Mouse (Mus musculus): ENCODE results near the gene Ptpn18.

Ptpn18 gene

GRCm38 (mm10) chr1:34518259-34518658, 58.7 kb downstream of the Ptpn18 start:
- no peak for DNase-seq

DNA sequence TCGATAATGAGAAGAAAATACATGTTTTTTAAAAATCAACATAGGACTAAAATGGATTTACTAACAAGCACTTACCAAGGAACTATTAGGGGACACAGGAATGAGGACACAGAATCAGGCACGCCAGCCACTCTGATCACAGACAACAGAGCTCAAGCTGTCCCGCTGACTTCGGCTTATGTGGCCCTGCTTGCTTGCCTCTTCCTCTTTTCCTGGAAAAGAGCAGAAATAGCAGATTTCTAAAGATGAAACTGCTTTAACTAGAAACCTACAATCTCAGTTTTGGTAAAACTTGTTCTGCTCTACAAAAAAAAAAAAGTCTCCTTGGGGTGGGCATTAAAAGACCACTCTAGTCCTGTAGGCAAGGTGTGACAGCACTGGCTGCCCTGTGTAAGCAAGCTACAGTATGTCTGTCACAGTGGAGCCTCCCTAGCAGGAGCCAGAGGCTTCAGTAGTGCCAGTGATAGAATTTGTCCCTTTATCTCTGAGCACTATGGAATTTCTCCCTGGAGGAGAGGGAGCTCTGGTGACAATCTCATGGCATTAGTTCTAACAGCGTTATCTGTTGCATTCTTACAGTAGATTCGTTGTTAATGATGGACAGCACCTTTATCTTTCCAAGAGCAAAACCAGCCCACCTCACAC, 62.8 kb downstream of the Ptpn18 start:
- DNase-seq: no peak

DNA sequence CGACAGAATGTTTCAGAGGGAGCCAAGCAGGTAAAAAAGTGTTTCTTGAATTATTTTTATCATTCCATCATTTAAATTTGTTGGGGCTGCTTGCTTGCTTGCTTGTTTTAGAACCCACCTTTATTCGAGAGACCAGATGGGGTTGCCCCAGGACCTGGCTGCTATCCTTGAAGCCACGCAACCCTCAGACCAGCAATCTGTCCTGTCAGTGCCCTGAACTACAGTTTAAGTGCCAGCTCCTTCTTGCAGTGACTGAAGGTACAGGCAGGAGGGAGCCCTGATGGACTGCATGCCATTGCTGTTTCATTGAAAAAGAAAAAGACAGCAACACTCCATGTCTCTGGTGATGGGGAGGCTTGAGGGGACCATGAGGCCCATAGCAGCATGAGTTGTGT, 63.3 kb downstream of the Ptpn18 start:
- DNase-seq: no peak

- DNase-seq: no peak
Observed at GRCm38 (mm10) chr1:34523647-34524046, 64.1 kb downstream of the Ptpn18 start.

Measured in kidney, postnatal 25 days (tissue).